Mouse (Mus musculus) adrenal gland, adult 2 months (tissue): ENCODE measurements at regions not wholly inside any gene's neighbourhood (a gene's known extent, or its start where the extent isn't known, plus 50 kb on each side); places are given as distances from the start of the nearest gene placed in this dataset.

Source experiments
- DNase-seq: peaks from one replicate; pipeline ENCODE4 v3.0.0; 2021

GRCm38 (mm10) chr16:24143894-24144293 is 155.2 kb upstream of the Bcl6 start:
- DNase-seq, result no peak

- peak; percentile 42 for DNase-seq
These were observed 154.4 kb upstream of the Bcl6 start for GRCm38 (mm10) chr16:24142915-24143541.

- DNase-seq, result no peak
These were observed 150.5 kb upstream of the Bcl6 start for GRCm38 (mm10) chr16:24139109-24139508.

DNA sequence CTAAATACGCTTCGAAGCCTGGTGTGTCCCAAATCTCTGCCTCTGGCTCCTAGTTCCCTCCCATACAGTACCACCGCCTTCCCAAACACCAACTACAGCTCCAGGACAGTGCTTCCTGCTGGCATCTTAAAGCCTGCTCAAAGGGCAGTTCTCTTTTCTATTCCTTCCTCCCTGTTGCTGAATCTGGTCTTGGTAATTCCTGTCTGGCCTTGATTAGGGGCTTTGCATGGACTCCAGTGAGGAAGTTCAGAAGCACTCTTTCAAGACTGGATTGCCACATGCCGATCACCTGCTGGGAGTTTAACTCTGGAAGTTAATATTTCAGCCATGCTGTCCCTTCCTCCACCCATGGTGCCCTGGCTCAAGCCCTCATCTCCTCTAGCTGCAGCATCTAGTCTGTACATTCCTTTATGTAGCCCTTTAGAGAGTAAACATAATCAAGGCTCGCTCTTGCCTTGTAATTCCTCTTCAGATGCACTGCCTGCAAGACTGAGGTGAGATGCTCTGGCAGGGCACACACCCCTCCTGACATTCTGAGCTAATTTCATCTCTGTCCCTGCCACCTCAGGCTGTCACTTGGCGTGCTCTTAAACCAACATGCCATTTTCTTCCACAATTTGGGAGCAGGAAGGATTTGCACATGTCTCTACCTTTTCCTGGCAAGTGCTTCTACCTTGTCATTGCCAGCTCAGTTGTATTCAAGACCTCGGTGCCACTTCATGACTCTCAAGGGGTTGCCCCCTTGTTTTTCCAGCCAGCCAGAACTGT is 148.8 kb upstream of the Bcl6 start:
- DNase-seq, result no peak

DNA sequence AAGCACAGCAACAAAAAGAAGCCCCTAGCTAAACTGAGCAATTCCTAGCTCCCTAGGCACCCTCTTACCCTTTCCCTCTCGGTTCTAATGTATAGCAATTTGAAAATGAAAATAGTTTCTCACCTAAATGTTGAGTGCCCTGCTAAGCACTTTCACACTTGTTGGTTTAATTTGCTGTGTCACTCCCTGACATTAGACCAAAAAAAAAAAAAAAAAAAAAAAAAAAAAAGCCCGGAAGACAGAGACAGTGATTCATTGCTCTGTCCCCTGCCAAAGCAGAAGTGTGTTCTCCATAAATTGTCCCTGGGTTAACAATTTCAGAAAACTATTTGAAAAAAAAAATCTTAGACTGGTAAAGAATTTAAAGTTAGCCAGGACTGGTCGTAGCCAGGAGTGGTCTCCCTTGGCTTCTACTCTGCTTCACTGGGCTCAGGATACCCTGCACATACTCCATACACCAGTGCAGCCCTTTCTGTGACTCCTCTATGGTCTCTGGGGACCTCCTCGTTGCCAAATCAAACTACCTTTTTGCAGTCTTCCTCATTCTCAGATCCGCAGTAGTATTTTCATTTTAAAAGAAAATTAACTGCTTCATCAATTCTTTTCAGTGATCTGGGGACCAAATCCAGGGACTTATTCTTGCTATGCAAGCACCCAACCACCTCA is 148.0 kb upstream of the Bcl6 start:
- peak; percentile 30 for DNase-seq

DNA sequence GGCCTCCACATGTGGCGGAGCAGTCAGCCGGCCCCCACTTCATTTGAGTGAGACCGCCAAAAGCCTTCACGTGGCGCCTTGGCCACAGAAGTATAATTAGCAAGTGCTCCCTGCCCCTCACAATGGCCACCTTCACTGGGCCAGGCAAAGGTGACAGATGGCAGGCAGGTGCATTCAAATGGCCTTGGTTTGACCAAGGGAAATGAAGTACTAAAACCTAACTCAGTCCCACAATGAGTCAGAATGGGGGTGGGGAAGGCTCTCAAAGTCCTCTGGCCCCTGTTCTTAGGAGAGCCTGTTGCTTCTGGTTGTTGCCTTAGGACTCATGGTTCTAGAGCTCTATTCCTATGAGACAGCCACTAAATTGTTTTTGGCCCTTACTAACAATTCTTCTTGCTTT is 147.2 kb upstream of the Bcl6 start:
- no peak for DNase-seq

DNA sequence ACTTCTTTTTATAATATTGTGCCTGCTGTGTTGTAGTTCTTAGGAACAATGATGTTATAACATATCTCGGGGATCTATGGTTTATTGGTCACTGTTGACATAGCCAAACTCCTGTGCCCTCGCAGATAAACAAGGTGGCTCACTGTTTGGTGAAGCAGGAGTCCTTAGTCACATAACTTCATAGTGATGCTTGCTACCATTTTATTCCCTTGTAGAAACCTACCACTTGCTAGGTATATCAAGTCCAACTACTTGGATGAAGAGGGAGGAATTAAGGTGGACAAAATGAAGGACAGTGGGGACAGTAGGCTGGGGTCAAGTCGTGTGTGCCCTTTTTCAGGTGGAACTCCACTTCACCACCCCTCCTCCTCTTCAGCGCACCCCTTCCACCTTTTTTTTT is 146.7 kb upstream of the Bcl6 start:
- DNase-seq, result no peak

GRCm38 (mm10) chr16:24134486-24135050 is 145.9 kb upstream of the Bcl6 start:
- DNase-seq, result no peak

- no peak for DNase-seq
These were observed 142.0 kb upstream of the Bcl6 start for GRCm38 (mm10) chr16:24130646-24131045.

DNA sequence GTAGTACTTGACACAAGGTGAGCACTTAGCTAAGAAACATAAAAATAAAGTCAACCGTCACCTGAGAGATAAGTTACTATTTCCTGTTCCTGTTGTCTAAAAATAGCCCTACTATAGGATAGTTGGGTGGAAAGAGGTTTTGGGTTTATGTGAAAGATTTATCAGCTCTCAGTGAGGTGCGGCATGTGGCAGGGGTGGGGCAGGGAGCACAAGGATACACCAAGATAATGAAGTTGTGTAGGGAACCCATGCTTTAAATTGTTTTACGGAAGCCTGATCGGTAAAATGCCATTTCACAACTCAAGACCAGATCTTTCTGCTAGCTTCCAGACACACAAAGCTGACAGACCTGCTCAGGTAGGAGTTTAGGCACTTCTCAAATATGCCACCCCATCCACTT is 141.0 kb upstream of the Bcl6 start:
- DNase-seq, result no peak

DNA sequence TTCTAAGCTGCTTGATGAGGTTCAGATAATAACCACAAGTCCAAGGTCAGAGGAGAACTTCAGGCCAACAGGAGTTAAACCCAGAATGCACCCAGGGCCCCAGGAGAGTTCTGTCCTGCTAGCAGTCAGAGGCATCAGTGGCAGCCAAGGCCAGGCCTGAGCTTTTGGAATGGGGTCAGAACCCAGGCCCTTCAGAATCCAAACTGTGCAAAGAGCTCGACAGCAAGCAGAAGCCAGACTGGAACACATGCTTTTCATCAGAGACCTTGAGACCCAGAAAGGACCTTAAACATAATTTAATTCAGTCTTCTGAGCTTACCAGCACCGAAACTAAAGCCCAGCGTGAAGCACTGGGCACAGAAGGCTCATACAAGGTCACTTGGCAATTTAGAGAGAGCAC is 139.9 kb upstream of the Bcl6 start:
- peak; percentile 75 for DNase-seq

- no peak for DNase-seq
These were observed 136.1 kb upstream of the Bcl6 start for GRCm38 (mm10) chr16:24124766-24125165.

GRCm38 (mm10) chr16:24124083-24124482 is 135.4 kb upstream of the Bcl6 start:
- no peak for DNase-seq

- no peak for DNase-seq
These were observed 133.0 kb upstream of the Bcl6 start for GRCm38 (mm10) chr16:24121633-24122032.

- peak; percentile 70 for DNase-seq
These were observed 132.2 kb upstream of the Bcl6 start for GRCm38 (mm10) chr16:24120836-24121235.

DNA sequence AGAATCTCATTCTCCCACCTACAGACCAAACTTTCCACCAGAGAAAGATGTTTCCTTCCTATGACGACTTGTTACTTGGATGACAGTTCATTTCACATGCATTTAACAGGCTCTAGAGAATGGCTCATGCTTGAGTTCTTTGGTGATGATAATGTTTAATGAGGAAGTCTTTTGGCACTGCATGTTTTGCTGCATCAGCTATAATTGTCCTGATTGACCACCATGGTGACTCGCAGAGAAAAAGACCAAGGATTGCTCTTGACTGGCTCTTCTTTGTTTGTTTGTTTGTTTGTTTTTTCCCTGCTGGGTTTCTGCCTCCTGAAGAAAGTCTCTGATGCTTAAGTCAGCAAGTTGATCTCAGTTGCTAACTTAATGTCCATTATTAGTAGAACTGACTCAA is 129.8 kb upstream of the Bcl6 start:
- DNase-seq, result no peak

DNA sequence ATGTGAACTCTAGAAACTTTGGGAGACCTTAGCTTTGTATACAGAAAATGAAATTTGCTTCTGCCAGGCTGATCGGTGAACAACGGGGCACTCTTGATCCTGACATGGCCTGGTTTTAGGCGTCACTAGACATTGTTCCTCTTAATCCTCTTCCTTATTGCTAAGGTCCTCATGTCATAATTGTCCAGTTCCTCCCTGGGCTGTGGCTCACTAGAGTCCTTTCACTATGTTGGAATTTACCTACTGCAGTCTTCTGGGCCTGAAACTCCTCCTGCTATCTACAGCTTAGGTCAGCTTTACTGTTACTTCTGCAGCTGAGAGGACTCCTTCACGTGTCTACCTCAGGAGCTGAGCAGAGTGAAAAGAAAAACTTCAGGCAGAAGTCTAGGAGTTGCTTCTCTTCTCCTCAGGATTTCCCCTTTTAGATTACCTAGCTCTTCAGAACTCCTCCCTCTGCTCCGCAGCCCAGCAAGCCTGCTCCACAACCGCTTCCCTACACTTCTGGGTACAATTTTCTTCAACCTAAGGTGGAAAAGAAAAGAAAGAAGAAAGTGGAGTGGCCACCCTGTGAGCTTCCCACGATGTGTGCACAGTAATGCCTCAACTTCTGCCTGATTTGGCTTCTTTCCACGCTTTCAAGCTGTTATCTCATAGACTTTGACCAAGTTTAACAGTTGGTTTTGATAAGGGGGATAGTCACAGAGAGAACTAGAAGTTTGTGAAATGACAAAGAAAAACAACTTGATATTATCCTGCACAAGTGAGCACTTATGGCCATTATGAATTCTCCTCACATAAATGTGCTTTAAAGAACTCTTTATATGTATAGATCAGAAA is 114.4 kb upstream of the Bcl6 start:
- DNase-seq, result no peak

- peak; percentile 36 for DNase-seq
These were observed 108.9 kb upstream of the Bcl6 start for GRCm38 (mm10) chr16:24097596-24097995.

DNA sequence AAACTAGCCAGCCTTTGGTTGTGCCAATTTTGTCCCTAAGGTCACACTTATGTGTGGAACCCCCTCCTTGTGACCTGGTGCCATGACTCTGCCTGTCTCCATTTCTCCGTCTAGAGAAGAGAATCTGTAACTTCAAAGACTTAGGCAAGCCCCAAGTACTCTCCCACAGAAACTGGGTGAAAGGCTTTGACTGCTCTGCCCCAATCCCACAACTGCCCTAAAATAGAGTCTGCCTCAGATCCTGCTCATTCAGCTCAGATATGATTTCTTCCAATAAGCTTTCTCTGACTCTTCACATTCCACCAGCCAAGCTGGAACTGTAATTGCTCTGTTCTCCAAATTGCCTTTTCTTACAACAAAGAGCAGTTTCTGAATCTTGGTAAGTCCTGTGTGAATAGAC is 107.4 kb upstream of the Bcl6 start:
- no peak for DNase-seq

- DNase-seq, result no peak
These were observed 107.0 kb upstream of the Bcl6 start for GRCm38 (mm10) chr16:24095630-24096029.

GRCm38 (mm10) chr16:24094566-24094965 is 105.9 kb upstream of the Bcl6 start:
- DNase-seq, result no peak

DNA sequence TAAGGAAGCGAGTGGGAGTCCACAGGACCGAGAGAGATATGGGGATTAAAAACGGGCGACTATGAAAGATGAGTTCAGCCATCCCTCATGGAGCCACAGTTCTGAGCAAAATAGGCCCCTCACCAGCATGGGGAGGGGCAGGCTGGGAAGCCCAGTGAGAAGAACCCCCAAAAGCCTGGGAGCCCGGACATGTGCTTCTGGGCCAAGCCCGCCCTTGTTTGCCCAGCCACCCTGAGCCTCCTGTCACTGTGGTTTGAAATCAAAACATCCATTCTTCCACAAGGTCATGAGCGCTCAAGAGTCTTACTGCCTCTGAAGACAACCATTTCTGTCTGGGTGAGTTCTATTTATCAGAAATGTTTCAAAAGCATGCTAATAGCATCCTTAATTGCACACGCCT is 105.0 kb upstream of the Bcl6 start:
- no peak for DNase-seq
